In genomic region chr19:4201291-4201909, GRCm38 (mm10) we compare ENCODE assay signal across 8 mouse cellular contexts. TPM values are rescaled to one million over a fixed set of nuclear protein-coding genes. Genes with fewer than 3 reads are reported as not detected.
A peak's percentile ranks its signal among the peaks of the same experiment; 100 is the strongest.
DNase-seq lines count a peak whose midpoint lies in the region; ATAC-seq lines count a peak whose summit lies in the region.

Rad9a (minus strand) TSS chr19:4201662.

- H3K9me3 ChIP-seq in hindbrain, embryonic 15.5 days = no peaks in the 10 kb centered on the region

- H3K4me2 ChIP-seq in hindbrain, embryonic 15.5 days = peak within 1 kb of the TSS; percentile 94

- ATAC-seq in hindbrain, embryonic 15.5 days (ENCODE audit: low FRiP score, low read depth) = peak; percentile 85

- DNase-seq in T-cell, adult 2 months (ENCODE audit: low spot score) = peak; percentile 90
- DNase-seq in cerebellum, postnatal 36 days = peak; percentile 95 to 96
- DNase-seq in frontal cortex, postnatal 36 days (ENCODE audit: low spot score in 2 of 2) = peak; percentile 90 to 96
- peak; percentile 96 for DNase-seq in left cerebral cortex, adult 11 months (ENCODE audit: low spot score)
- DNase-seq in lung, postnatal 4 days = peak; percentile 96 to 97
- peak; percentile 87 for DNase-seq in retina, postnatal 7 days (ENCODE audit: low read depth, low spot score)
- peak; percentile 82 for DNase-seq in urinary bladder, adult 2 months (ENCODE audit: low spot score)

- peaks cover 32% of the 10 kb centered on the region for H3K4me1 ChIP-seq in hindbrain, embryonic 15.5 days (replicated peaks)

- peaks cover 6% of the 10 kb centered on the region for H3K36me3 ChIP-seq in hindbrain, embryonic 15.5 days

- H3K9ac ChIP-seq in hindbrain, embryonic 15.5 days = peak within 1 kb of the TSS; percentile 70

- H3K4me3 ChIP-seq in hindbrain, embryonic 15.5 days = peak within 1 kb of the TSS; percentile 62

- H3K27ac ChIP-seq in hindbrain, embryonic 15.5 days (replicated peaks) = peak within 1 kb of the TSS; percentile 55

- under 1% methylated on average over 34 of the region's 34 CpGs for WGBS in hindbrain, embryonic 15.5 days

- no peaks in the 10 kb centered on the region for H3K27me3 ChIP-seq in hindbrain, embryonic 15.5 days

RNA-seq across cellular contexts. Expression of gene Rad9a, which starts in this region (rescaled TPM):
- 25.5 and 27.5 TPM in 2 replicates for polyA plus RNA-seq in hindbrain, embryonic 15.5 days (2015; fragmentation: Nextera tagmentation; extraction: Ambion mirVana)
- polyA plus RNA-seq in urinary bladder, adult 2 months (2012; rRNA removed) = 19.2 and 23.2 TPM in 2 replicates

Comparison
In these comparisons a context has a peak if more than half of its experiments do, and no peak if none do; other contexts are left out.
1. Peak in every context shown above with its lines: DNase-seq, ATAC-seq, H3K4me3 ChIP-seq and H3K27ac ChIP-seq.